Mouse (Mus musculus) 416B (cell line): ENCODE measurements at regions not wholly inside any gene's neighbourhood (a gene's known extent, or its start where the extent isn't known, plus 50 kb on each side); places are given as distances from the start of the nearest gene placed in this dataset.

Experiments
- DNase-seq: peaks from one replicate; pipeline ENCODE4 v3.0.0; 2011; ENCODE audit warnings: low read depth

DNA sequence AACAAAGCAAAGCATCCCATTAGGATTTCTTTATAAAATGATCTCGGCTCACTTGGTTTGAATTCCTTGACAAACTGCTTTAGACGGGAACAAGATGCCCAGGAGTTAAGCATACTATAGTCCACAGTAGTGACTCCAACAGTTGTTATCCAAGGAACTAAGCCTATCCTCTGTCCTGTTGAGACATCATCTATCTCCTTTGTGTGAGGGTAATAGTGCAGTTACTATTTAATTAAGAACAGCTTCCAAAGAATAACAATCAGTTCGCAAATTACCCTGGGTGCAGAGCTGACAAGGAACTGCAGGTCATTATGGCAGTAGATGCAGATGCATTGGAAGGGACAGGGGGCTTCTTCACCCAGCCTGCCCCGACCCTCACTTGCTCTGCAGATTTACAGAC, 115.7 kb upstream of the Slc24a5 start:
- DNase-seq: no peak

DNA sequence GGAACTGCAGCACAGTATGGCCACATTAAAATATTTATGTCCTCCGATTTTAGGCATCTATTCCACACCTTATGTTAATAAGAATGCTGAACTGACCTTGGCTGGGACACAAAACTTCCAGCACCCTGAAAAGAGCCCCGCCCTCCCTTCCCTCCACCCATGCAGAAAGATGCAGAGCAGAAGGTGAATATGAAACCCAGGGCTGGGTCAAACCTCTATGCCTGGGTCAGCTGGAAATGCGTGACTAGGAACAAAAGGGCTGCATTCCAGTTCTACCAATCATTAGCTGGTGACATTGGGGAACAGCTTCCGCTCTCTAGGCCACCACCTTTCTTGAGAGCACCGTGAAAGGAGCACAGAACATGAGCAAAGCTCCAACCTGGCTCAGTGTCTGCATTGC, 114.9 kb upstream of the Slc24a5 start:
- no peak for DNase-seq

DNA sequence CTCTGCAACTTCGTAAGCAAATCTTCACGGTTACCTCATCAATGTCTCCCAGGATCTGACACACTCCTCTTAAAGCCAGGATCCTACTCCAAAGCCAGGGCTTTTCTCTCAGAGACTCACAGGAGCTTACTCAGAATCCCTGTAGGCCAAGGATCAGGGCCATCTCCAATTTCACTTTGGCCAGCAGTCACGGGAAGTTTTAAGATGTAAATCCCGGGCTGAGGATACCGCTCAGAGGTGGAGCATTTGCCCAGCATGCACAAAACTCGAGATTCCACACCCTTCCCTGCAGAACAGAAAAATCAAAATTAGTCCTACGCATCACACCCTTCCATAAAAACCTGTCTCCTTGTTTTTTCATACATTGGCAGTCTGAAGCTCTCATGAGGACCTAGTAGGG, 112.1 kb upstream of the Slc24a5 start:
- no peak for DNase-seq

DNA sequence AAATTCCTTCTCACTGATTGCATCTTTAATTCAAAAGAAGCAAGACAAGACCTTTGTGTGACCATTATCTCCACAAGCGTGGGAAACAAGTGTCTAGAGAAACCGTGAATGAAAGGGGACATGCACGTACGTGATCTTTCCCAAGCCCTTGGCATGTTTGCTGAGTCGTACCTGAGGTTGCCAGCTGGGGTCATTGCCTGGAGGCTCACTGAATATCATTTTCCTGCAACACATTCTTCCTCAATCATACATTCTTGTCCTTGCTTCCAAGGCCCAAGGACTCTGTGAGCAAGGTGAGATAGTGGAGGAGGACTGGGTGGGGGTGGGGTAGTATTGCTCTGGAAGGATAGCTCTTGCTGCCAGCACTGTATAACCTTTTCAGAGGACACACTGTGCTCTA, 108.5 kb upstream of the Slc24a5 start:
- DNase-seq: no peak

DNA sequence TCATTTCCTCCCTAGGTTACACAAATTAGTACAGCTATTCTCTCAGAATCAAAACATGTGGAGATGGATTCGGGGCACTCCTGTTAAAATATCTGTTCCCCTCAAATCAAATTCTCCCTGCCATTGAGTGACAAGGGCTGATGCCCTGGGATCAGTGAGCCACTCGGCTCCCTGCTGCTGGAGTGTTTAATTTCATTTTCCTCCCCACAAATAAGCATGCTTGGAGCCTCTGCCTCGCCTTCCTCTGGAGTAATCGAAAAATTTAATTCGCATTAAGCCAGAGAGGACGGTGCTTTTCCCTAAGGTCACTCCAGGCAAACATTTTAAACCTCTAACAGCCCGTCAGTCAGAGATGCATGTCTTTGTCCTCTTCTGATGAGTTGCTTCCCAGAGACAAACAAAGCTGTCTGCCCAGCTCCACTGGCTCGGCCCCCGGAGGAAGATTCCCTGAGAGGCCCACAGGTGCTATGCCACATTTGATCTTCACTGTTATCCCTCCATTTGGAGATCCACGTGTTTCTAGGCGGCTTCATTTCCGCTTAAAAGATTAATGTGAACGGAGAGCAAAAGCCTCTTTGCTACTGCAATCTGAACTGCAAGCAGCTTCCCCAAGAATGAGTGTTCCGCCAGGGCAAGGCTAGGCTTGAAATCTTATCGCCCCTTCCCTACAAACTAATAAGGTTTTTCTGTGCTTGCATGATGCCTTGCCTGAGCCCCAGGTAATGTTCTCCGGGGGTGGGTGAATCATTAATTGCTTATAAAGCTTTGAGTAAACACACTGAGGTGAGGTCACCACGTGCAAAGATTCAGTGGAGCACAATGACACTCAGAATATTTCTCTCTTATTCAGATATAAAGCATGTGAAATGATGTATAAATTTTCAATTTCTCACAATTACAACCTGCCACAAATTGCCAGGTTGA, 95.8 kb upstream of the Slc24a5 start:
- no peak for DNase-seq

DNA sequence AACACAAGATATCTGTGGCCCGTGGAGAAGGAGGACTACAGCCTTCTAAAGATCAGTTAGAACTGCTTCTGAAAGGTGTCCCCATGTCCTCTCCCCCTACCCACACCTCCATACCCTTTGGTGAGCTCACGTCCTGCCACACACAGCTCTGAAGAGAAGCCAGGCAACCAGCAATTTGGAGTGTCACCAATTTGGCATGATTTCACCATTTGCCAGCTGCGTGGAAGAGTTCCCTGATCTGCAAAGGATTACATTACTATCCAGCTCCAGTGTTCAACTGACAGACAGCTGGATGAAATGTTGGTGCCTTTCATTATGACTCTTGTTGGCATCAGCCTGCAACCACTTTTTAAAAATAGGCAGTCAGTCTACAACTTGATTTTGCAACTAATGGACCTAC, 92.8 kb upstream of the Slc24a5 start:
- DNase-seq: no peak

DNA sequence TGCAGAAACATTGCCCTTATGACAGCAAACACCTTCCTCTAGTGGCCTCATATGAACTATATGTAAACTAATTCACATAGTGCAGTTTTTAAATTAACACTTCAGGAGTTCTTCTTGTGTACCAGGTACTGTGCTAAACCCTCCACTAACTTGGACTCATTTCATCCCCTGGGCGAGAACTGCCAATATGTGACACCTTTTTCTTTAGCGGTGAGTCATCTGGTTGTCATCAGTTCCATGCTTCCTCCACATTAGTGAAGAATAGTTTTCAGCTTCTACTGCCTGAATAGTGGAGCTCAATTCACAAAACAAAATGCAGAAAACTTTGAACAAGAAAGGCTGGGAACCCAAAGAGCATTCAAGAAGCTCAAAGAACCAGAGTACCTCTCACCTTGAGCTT, 76.9 kb upstream of the Slc24a5 start:
- DNase-seq: no peak

DNA sequence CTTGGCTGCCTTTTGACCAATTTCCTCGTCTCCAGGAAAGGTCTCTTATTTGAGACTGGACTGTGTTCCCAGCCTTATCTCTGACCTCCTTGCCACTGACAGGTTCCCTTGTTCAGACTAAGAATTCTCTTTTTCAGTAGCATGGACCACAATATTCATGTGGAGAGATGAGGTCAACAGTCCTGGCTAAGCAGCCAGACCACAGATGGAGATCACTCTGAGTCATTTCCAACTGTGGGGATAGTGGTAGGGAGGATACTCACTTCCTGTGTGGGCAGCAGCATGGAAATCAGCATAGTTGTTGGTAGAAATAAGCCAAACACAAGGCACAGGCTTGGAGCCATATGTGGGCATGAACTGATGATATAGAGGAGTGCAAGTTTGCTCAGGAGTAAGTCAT, 52.9 kb upstream of the Slc24a5 start:
- DNase-seq: peak; percentile 92

DNA sequence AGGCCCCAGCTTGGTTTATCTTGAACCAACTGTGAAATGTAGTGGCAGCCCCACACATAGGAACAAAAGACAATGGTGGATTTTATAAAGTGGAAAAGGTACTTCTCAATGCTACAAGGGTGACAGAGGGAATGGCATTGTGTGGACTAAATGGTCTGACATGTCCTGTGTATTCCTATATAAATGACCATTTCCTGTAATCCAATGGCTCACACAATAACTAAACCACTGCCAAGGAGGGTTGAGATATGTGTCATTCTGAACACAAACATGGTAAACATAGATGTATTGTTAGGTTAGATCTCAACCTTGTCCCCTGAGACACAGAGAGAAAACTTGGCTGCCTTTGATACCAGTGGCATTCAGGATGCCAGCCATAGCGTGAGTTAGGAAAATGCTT, 51.0 kb upstream of the Slc24a5 start:
- DNase-seq: no peak
